Mouse (Mus musculus): Measurements from ENCODE around the gene Pgap3. TPM values are rescaled to one million over a fixed set of nuclear protein-coding genes. Genes with fewer than 3 reads are reported as not detected.

Gene Pgap3
- polyA plus RNA-seq, 1 experiment from 2014 or later = 6.3 TPM

DNA sequence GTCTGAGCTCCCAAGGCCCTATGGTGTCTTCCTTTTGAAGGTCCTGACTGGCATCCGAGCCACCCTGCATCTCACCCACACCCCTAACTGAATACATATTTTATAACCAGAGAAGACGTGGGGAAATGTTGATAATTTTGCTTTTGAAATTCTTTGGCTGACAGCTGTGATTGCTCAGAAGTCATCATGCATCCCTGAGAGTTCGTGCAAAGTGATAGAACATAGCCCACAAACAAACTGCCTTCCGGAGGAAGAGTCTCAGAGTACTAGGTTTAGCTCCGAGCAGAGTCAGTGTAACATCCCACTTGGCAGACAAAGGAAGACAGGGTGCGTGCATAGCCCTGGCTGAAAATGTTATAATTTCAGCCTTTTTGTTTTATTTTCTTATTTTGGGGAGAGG, 27.0 kb downstream of the Pgap3 start:
- no peaks in the 10 kb centered on the region for H3K4me1 ChIP-seq (ENCODE audit: control insufficient read depth, insufficient read depth, low read length)
- ATAC-seq (ENCODE audit: insufficient number of reproducible peaks, low FRiP score, low TSS enrichment, low read depth) (no peak), DNase-seq (ENCODE audit: low spot score) (no peak)
- 88% methylated on average over 6 of the region's 6 CpGs for WGBS
- H3K4me3 ChIP-seq (ENCODE audit: low read depth, low read length) = no peak overlapping the region
- H3K4me2 ChIP-seq (ENCODE audit: low read depth, severe bottlenecking) = no peak overlapping the region
- no peaks in the 10 kb centered on the region for H3K27me3 ChIP-seq (ENCODE audit: control insufficient read depth, insufficient read depth, low read length)
- no peak overlapping the region for H3K9ac ChIP-seq (ENCODE audit: low read length)
- H3K27ac ChIP-seq (replicated peaks; ENCODE audit: low read depth, low read length) = no peak overlapping the region
- H3K9me3 ChIP-seq (ENCODE audit: control insufficient read depth, low read length) = no peaks in the 10 kb centered on the region
- H3K36me3 ChIP-seq (ENCODE audit: control insufficient read depth, insufficient read depth, low read length) = peaks cover 17% of the 10 kb centered on the region

- Histone ChIP-seq H3K27ac (replicated peaks; ENCODE audit: low read depth, low read length) (no peak overlapping the region), H3K9ac (ENCODE audit: low read length) (no peak overlapping the region), H3K9me3 (ENCODE audit: control insufficient read depth, low read length) (no peaks in the 10 kb centered on the region), H3K4me3 (ENCODE audit: low read depth, low read length) (no peak overlapping the region), H3K36me3 (ENCODE audit: control insufficient read depth, insufficient read depth, low read length) (peaks cover 11% of the 10 kb centered on the region), H3K27me3 (ENCODE audit: control insufficient read depth, insufficient read depth, low read length) (no peaks in the 10 kb centered on the region), H3K4me2 (ENCODE audit: low read depth, severe bottlenecking) (no peak overlapping the region), H3K4me1 (ENCODE audit: control insufficient read depth, insufficient read depth, low read length) (no peaks in the 10 kb centered on the region)
- 0% methylated on average over 2 of the region's 2 CpGs for whole genome bisulfite sequencing
- DNase-seq (ENCODE audit: low spot score) (peak; percentile 73), ATAC-seq (ENCODE audit: insufficient number of reproducible peaks, low FRiP score, low TSS enrichment, low read depth) (no peak)
Observed at GRCm38 (mm10) chr11:98372406-98372805, 27.9 kb downstream of the Pgap3 start.

DNA sequence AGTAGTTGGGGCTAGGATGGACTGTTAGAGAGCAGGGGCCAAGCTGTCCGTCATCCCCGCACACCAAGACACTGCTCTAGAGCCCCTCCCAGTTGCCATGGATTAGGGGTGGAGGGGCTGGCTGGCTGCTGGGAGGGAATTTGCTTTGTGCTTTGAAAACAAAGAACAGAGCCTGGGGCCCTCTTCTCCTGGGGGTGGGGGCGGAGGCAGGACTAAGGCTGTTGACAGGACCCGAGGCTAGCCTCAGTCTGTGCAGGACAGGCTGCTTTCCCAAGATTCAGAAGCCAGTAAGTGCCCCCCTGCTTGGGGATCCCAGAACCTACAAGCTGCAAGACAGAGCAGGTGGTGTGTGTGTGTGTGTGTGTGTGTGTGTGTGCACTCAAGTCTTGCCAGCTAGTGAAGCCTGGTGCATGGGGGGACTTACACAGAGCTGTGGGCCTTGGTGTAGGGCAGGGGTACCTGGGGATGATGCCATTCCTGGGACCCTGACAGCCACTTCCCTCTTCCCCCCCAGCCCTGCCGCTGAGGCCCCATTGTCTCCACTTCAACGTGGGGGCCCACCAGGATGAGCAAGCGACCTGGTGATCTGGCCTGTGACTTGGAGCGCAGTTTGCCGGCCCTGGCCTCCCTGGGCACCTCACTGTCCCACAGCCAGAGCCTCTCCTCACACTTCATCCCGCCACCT, 28.6 kb downstream of the Pgap3 start:
- ATAC-seq (ENCODE audit: insufficient number of reproducible peaks, low FRiP score, low TSS enrichment, low read depth) (peak; percentile 17; the same call in 1 of the 2 replicates), DNase-seq (ENCODE audit: low spot score) (no peak)
- Histone ChIP-seq H3K36me3 (ENCODE audit: control insufficient read depth, insufficient read depth, low read length) (peaks cover 6% of the 10 kb centered on the region; the same call in 1 of the 2 replicates), H3K27ac (replicated peaks; ENCODE audit: low read depth, low read length) (no peak overlapping the region), H3K27me3 (ENCODE audit: control insufficient read depth, insufficient read depth, low read length) (no peaks in the 10 kb centered on the region), H3K9ac (ENCODE audit: low read length) (no peak overlapping the region), H3K9me3 (ENCODE audit: control insufficient read depth, low read length) (no peaks in the 10 kb centered on the region), H3K4me3 (ENCODE audit: low read depth, low read length) (no peak overlapping the region), H3K4me1 (ENCODE audit: control insufficient read depth, insufficient read depth, low read length) (no peaks in the 10 kb centered on the region), H3K4me2 (ENCODE audit: low read depth, severe bottlenecking) (no peak overlapping the region)
- WGBS = 53% methylated on average over 10 of the region's 10 CpGs

DNA sequence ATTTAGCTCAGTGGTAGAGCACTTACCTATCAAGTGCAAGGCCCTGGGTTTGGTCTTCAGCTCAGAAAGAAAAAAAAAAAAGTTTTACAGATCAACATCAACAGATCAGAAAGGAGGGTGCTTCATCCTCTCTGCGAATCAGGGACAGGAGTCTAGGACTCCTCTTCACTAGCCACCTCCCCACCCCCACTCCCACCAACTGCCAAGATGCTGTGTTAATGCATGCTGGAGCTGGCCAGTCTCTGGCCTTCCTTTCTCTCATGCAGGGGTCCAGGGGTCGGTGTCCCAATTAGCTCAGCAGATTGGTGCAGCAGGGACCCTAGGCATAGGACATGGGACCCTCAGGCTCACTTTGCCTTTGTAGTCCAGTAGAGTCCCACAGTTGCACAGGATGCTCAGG, 29.7 kb downstream of the Pgap3 start:
- 92% methylated on average over 2 of the region's 2 CpGs for WGBS
- Histone ChIP-seq H3K4me3 (ENCODE audit: low read depth, low read length) (no peak overlapping the region), H3K9ac (ENCODE audit: low read length) (no peak overlapping the region), H3K9me3 (ENCODE audit: control insufficient read depth, low read length) (no peaks in the 10 kb centered on the region), H3K27me3 (ENCODE audit: control insufficient read depth, insufficient read depth, low read length) (no peaks in the 10 kb centered on the region), H3K4me2 (ENCODE audit: low read depth, severe bottlenecking) (no peak overlapping the region), H3K36me3 (ENCODE audit: control insufficient read depth, insufficient read depth, low read length) (peaks cover 6% of the 10 kb centered on the region; the same call in 1 of the 2 replicates), H3K4me1 (ENCODE audit: control insufficient read depth, insufficient read depth, low read length) (no peaks in the 10 kb centered on the region), H3K27ac (replicated peaks; ENCODE audit: low read depth, low read length) (no peak overlapping the region)
- no peak for DNase-seq (ENCODE audit: low spot score)
- no peak for ATAC-seq (ENCODE audit: insufficient number of reproducible peaks, low FRiP score, low TSS enrichment, low read depth)

DNA sequence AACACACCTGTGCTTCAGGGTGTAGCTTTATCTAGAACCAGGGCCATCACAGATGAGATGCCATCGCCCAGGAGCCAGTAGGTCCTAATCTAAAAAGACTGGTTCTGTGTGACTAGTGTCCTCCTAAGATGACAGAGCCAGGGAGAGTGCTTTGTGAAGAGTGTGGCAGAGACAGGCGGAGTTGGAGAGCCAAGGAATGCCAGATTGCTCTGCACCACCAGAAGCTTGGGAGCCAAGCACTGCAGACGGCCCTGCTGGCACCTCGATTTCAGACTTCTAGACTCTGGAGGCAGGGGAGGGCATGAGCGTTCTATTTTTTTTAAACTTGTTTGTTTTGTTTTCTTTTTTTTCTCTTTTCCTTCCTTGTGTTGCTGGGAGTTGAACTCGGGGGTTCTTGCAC, 31.0 kb downstream of the Pgap3 start:
- Histone ChIP-seq H3K27ac (replicated peaks; ENCODE audit: low read depth, low read length) (no peak overlapping the region), H3K36me3 (ENCODE audit: control insufficient read depth, insufficient read depth, low read length) (peaks cover 2% of the 10 kb centered on the region; the same call in 1 of the 2 replicates), H3K9ac (ENCODE audit: low read length) (no peak overlapping the region), H3K4me1 (ENCODE audit: control insufficient read depth, insufficient read depth, low read length) (no peaks in the 10 kb centered on the region), H3K4me3 (ENCODE audit: low read depth, low read length) (no peak overlapping the region), H3K4me2 (ENCODE audit: low read depth, severe bottlenecking) (no peak overlapping the region), H3K9me3 (ENCODE audit: control insufficient read depth, low read length) (no peaks in the 10 kb centered on the region), H3K27me3 (ENCODE audit: control insufficient read depth, insufficient read depth, low read length) (no peaks in the 10 kb centered on the region)
- 79% methylated on average over 6 of the region's 6 CpGs for WGBS
- ATAC-seq (ENCODE audit: insufficient number of reproducible peaks, low FRiP score, low TSS enrichment, low read depth) (no peak), DNase-seq (ENCODE audit: low spot score) (no peak)

DNA sequence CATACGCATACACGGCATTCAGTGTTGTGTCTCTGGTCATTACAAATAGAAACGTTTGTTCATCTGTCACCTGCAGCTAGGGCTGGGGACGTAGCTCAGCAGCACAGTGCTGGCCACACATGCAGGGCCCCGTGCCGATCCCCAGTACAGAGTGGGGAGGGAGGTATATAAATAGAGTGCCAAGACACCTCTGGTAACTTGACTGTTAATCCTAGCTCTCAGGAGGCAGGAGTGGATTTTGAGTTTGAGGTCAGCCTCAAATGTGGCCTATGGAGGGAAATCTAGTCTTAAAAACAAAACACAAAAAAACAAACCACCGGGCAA, 32.5 kb downstream of the Pgap3 start:
- no peaks in the 10 kb centered on the region for H3K9me3 ChIP-seq (ENCODE audit: control insufficient read depth, low read length)
- no peak overlapping the region for H3K4me2 ChIP-seq (ENCODE audit: low read depth, severe bottlenecking)
- H3K27ac ChIP-seq (replicated peaks; ENCODE audit: low read depth, low read length) = no peak overlapping the region
- H3K4me3 ChIP-seq (ENCODE audit: low read depth, low read length) = no peak overlapping the region
- H3K4me1 ChIP-seq (ENCODE audit: control insufficient read depth, insufficient read depth, low read length) = no peaks in the 10 kb centered on the region
- 83% methylated on average over 7 of the region's 7 CpGs for WGBS
- peaks cover 2% of the 10 kb centered on the region; the same call in 1 of the 2 replicates for H3K36me3 ChIP-seq (ENCODE audit: control insufficient read depth, insufficient read depth, low read length)
- H3K27me3 ChIP-seq (ENCODE audit: control insufficient read depth, insufficient read depth, low read length) = no peaks in the 10 kb centered on the region
- ATAC-seq (ENCODE audit: insufficient number of reproducible peaks, low FRiP score, low TSS enrichment, low read depth) (no peak), DNase-seq (ENCODE audit: low spot score) (no peak)
- no peak overlapping the region for H3K9ac ChIP-seq (ENCODE audit: low read length)

GRCm38 (mm10) chr11:98367171-98367862, 33.0 kb downstream of the Pgap3 start:
- Histone ChIP-seq H3K9me3 (ENCODE audit: control insufficient read depth, low read length) (no peaks in the 10 kb centered on the region), H3K9ac (ENCODE audit: low read length) (no peak overlapping the region), H3K4me3 (ENCODE audit: low read depth, low read length) (no peak overlapping the region), H3K36me3 (ENCODE audit: control insufficient read depth, insufficient read depth, low read length) (peaks cover 2% of the 10 kb centered on the region; the same call in 1 of the 2 replicates), H3K4me1 (ENCODE audit: control insufficient read depth, insufficient read depth, low read length) (no peaks in the 10 kb centered on the region), H3K27ac (replicated peaks; ENCODE audit: low read depth, low read length) (no peak overlapping the region), H3K4me2 (ENCODE audit: low read depth, severe bottlenecking) (no peak overlapping the region), H3K27me3 (ENCODE audit: control insufficient read depth, insufficient read depth, low read length) (no peaks in the 10 kb centered on the region)
- DNase-seq (ENCODE audit: low spot score) (no peak), ATAC-seq (ENCODE audit: insufficient number of reproducible peaks, low FRiP score, low TSS enrichment, low read depth) (no peak)
- 83% methylated on average over 10 of the region's 10 CpGs for WGBS

- no peak overlapping the region for H3K4me2 ChIP-seq (ENCODE audit: low read depth, severe bottlenecking)
- DNase-seq (ENCODE audit: low spot score) = no peak
- no peak for ATAC-seq (ENCODE audit: insufficient number of reproducible peaks, low FRiP score, low TSS enrichment, low read depth)
- peaks cover 2% of the 10 kb centered on the region; the same call in 1 of the 2 replicates for H3K36me3 ChIP-seq (ENCODE audit: control insufficient read depth, insufficient read depth, low read length)
- H3K4me1 ChIP-seq (ENCODE audit: control insufficient read depth, insufficient read depth, low read length) = no peaks in the 10 kb centered on the region
- no peak overlapping the region for H3K9ac ChIP-seq (ENCODE audit: low read length)
- H3K9me3 ChIP-seq (ENCODE audit: control insufficient read depth, low read length) = no peaks in the 10 kb centered on the region
- H3K4me3 ChIP-seq (ENCODE audit: low read depth, low read length) = no peak overlapping the region
- no peaks in the 10 kb centered on the region for H3K27me3 ChIP-seq (ENCODE audit: control insufficient read depth, insufficient read depth, low read length)
- 77% methylated on average over 10 of the region's 10 CpGs for WGBS
- H3K27ac ChIP-seq (replicated peaks; ENCODE audit: low read depth, low read length) = no peak overlapping the region
Observed at GRCm38 (mm10) chr11:98366290-98366689, 34.0 kb downstream of the Pgap3 start.
